Mouse (Mus musculus) megakaryocyte-erythroid progenitor cell, adult 5-6 weeks (primary cell): ENCODE data around the gene Creld1. TPM values are rescaled to one million over a fixed set of nuclear protein-coding genes. Genes with fewer than 3 reads are reported as not detected.

Source experiments
- ATAC-seq: replicated peaks from 2 replicates; pipeline ENCODE4 v1.8.0; 2016; ENCODE audit warnings: mild to moderate bottlenecking, inconsistent platforms; ENCODE audit not compliant: severe bottlenecking, poor library complexity, low FRiP score, low TSS enrichment
- total RNA-seq, 2 experiments: library from RNA; stranded (forward) in 1 of 2; stranded (reverse) in 1 of 2; fragments of 200-1000, 215-1000 nt in 1 of 2; fragments of >200 nt in 1 of 2; fragmentation: Nextera tagmentation in 1 of 2; gene quantifications; 2 replicates each; pipeline ENCODE4 v1.2.3; 2014 to 2017

The Creld1 gene
- total RNA-seq, 2 experiments from 2014 or later, result 1.6 to 8.0 TPM

DNA sequence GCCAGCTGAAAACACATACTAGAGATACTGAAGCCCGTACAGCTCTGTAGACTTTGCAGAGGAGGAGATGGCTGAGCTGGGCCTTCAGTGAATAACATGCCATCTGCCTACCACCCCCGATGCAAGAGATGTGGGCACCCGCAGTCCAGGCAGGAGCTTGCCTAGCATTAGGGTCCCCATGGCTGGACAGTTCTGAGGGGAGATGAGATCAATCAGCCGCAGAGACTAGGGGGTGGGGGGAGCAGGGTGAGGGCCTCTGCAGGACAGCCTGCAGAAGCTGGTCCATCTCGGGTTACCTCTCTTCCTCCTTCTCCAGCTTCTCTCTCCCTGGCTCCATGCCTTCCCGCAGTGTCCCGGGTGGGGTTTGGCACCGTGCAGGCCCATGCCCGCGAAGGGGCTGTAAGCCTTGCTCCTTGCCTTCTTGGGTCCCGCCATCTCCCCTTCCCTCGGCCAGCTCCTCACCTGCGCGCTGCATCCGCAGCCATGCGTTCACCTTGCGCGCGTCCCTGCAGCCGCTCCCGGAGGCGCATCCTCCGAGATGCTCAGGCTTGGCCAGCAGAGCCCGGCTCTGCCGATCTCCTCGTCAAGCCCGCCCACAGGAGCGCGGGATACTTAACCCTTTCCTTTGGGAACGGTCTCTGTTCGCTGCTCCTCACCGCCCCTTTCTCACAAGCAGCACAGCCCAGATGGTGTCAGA is 18.4 kb downstream of the Creld1 start, which contains the start of gene Prrt3:
Prrt3 (minus strand) TSS at position 544 of the 697 bp plus-strand sequence.
- ATAC-seq, result no peak

DNA sequence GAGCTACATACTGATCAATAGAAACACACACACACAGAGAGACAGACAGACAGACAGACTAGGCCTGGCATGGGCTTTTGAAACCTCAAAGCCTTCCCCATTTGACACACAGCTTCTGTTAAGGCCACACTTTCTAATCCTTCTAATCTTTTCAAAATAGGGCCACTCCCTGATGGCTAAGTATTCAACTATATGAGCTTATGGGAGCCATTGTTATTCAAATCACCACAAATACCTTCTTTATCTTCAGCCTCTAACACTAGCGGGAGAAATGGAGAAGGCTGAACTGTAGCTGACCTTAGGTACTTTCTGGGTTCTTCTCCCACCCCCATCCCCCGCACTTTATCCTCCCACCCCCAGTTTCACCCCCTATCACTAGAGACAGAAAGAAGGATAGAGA is 19.7 kb downstream of the Creld1 start:
- no peak for ATAC-seq

DNA sequence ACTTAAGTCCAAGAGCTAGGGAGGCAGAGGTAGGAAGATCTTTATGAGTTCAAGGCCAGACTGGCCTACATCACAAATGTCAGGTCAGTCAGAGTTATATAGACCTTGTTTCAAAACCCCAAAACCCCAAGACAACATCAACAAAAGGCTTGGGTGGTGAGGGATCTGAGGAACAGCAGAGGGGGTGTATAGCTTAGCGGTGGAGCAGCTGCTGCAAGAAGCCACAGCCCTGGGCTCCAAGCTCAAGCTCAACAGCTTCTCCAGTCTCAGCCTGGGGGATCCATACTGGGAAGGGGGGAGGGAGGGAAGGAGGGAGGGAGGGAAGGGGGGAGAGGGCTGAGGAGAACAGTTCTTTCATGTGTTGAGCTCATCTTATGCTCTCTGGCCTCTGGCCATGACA is 22.6 kb downstream of the Creld1 start:
- no peak for ATAC-seq

DNA sequence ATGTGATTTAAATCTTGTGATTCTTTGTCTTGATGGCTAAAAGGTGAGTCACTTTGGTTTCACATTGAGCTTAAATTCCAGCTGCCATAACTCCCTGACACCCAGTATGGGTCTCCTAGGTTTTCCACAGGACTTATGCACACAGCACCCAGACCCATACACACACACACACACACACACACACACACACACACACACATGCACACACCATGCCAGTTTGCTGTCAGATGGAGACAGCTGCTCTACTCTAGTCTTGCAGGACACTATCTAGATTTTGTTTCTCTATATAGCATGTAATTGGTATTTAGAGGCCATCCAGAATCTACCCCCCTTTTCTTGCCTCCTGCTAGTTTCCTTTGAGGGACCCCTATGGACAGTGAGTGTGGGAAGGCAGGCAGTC is 24.0 kb downstream of the Creld1 start:
- no peak for ATAC-seq

DNA sequence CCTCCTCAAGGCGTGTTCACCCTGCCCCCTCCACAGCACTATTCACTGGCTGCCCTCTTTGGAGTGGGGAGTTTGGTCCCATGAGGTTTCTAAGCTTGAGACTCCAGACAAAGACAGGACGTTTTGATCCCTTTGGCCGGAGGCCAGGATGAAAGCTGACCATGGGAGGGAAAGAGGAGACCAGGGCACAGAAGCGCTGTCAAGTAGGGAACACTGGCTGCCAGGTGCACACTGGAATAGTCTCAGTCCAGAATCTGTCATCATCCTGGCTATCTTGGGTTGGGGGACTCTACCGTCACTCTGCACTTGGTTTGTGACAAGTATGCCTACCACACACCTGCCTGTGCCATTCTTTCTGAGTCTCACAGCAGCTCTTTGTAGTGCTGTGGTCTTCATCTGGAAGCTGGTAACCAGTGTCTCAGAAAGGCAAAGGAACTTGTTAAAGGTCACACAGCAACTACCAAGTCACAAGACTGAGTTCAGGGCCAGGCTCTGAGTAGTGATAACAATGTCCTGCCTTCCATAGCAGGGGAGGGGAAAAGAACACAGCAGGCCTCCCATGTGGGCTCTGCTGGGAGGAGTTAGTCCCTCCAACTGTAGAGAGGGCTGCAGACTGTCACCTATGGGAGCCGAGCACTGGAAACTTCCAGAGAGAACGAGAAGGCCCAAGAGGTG is 25.3 kb downstream of the Creld1 start:
- ATAC-seq, result peak; percentile 77

DNA sequence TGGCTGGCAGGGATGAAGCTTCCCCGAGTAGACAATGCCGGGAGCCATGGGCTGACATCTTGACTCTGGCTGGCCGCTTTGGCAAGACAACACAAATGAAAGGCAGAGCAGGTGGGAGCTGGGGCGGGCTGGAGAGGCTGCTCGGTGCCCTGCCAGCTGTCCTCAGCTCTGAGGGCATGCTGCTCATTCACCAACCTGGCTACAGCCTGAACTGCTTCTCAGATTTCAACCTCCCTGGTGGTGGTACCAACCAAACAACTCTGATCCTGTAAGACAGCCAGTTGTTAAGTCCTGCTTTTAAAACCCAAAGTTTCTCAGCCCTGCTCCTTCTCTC is 25.8 kb downstream of the Creld1 start:
- 0 out of 2 replicates have a peak, but pooled peaks have one; percentile 4 for ATAC-seq

DNA sequence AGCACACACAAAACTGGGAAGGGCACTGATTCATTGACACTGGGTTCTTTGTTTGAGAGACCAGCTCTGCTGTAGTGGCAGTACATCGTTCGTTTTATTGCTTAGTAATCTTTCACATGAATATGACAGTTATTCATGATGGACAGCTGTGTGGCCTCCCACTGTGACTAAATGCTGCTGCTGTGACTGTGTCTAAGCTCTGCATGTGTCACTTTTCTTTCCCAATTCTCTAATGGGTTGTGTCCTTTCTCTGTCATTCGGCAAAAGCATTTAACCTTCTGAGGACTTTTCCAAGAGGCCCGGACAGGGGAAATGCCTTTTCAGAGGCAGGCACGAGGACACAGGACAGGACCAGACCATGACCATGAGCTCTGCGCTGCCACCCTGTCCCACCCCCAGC is 30.8 kb downstream of the Creld1 start:
- no peak for ATAC-seq

DNA sequence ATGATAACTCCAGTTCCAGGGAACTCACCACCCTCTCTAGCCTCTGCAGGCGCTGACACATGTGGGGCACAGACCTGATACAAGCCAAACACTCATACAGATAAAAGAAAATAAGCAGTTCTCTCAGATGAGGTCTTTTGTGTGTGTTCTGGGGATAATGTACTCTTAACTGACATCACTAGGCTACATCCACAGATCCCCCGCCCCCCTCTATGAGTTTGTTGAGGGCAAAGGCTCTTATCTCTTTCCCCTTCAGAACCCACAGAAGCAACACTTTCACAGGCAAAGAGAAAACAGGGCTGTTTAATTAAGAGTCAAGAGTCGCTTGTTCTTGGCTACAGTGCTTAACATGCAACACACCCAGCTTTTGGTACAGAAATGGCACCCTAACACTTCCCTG is 31.5 kb downstream of the Creld1 start:
- ATAC-seq, result peak; percentile 75

DNA sequence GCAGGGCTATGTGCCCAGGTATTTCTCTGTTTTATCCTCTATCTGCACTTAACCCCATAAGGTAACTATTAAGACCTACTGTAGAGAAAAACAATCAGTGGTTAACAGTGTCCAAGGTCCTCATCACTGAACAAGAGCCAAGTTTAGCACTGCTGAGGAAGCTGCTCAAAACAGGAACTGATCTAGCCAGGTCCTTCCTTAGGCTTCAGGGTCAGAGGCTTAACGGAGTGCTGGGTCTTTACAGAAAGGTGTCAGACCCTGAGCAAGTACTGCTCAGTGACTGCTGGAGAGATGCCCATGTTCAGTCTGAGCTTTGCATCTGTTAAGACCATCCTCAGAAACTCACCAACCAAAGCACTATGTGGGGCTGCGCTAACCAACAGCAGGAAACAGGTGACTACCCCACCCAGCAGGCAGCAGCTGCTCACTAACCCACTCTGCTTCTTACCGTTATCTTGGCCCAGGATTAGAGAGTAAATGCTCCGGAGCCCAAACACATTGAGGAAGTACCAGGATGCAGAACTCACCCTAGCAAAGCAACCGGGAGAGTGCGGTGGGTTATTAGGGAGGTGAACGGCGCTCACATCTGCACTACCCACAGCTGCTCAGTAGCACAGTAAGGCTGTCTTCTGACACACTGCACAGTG is 34.5 kb downstream of the Creld1 start:
- ATAC-seq, result peak; percentile 52

DNA sequence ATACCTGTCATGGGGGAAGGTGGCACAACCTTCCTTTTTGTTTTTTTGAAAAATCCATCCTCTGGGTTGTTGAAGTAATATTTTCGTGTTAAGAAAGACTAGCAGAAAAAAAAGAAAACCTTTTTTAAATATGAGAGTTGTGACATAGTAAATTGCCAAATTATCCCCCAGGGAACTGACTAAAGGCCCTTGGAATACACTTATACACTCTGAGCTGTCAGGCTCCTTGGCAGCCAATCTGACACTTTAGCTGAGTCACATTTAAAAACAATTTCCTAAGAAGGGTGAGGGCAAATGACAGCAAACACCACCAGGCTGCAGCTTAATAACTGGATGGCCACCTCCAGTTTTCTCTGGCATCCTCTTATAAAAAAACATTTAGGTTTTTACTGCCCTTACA is 39.2 kb downstream of the Creld1 start:
- ATAC-seq, result no peak

DNA sequence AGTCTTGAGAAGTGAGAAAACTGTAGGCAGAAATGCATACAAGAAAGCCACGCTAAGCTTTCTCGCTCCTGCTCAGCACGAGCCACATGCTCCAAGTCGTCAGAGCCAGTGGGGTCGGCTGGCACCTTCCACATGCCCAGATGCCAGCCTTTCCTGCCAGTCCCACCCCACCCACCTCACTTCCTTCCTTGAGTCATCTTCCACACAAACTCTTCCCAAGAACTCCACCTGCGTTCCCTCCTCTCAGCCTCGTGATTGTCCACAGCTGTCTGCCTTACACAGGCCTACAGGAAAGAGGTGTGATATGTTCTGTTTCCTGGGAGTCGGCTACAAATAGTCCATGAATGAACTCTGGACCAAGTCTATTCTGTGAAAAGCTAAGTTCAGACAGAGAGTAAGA is 40.3 kb downstream of the Creld1 start:
- ATAC-seq, result no peak

DNA sequence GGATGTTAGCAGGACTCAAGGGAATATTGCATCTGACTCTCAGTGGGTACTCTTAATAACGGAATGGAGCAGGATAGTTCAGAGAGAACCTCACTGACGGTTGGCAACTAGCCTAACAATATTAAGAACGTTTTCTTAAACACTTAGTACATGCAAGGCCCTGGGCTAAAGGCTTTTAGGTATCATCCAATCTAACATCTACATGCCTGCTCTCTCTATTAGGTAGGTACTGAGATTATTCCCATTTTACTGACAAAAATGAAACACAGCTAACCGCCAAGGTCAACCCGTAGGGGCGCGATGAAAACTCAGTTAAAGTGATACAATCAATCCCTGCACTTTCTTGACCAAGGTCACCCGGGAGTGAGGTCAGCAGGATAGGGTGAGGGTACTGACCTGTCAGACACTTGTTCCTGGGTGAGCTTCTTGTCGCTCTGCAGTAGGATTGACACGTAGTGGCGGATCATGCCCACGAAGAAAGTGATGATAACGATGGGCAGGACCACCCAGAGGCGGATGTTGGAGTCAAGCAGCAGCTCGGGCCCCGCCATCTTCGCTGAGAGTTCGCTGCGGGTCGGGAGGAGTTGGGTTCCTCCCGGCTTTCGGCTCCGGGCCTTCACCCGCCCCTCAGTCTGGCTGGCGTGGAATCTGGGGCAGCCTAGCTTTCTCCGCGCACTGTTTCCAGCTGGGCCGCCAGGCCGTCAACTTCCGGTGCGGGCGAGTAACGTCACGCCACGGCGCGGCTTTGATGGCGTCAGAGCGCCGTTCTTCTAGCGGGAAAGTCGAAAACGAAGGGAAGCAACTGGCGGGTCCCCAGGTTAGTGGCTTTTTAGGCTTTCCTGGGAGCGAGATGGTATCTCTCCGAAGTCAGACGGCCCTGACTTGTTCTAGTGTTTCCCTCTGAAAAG is 48.1 kb downstream of the Creld1 start, which contains the start of the genes Emc3 and Fancd2:
Emc3 (minus strand) TSS at position 721 of the 908 bp plus-strand sequence.
Fancd2 (plus strand) TSS at position 751 of the 908 bp plus-strand sequence.
- peak; percentile 87 for ATAC-seq

DNA sequence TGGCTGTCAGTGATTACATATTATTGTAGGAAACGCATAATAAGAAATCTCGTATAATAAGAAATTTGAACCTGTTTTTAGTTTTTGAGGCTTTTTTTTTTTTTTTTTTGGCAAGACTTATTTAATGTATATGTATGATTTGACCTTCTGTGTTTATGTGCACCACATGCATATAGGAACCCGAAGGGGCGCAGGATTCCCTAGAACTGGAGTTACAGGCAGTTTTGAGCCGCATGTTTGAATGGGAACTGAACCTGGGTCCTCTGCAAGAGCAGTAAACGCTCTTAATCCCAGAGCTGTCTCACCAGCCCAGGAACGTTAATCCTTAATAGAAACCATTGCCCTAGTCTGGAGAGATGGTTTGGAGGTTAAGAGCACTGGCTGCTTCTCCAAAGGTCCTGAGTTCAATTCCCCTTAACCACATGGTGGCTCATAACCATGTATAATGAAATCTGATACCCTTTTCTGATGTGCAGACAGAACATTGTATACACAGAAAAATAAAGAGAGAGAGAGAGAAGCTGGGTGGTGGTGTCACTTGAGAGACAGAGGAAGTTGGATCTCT is 48.8 kb downstream of the Creld1 start:
- no peak for ATAC-seq

DNA sequence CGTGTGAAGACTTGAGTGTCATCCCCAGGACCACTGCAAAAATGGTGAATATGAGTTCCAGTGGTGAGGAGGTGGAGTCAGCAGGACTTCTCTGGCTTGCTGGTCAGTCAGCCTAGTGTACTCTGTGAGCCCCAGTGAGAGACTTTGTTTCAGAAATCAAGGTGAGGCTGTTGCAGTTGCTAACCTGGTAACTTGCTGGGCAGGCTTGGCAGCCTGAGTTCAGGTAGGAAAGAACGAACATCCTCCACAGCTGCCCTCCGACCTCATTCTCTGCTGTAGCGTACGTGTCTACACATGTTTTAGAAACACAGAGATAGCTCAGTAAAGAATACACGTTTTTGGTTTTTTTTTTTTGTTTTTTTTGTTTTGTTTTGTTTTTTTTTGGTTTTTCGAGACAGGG is 51.8 kb downstream of the Creld1 start:
- no peak for ATAC-seq

DNA sequence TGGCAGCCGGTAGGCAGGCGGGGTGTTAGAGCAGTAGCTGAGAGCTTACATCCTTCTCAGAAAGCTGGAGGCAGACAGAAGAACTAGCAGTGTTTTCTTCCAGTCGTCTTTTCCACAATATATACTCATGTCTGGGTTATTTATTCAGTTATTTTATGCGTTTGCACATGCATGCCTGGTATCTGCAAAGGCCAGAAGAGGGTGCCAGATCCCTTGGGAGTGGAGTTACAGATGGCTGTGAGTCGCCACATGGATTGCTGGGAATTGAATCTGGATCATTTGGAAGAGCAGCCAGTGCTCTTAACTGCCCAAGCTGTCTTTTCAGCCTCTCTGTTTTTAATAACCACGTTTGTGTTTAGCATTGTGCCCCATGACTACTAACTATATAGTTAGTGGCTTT is 58.5 kb downstream of the Creld1 start:
- ATAC-seq, result no peak

Other genes with a start within 250 kb of the Creld1 start
- 17.0 and 26.6 TPM in 2 replicates for gene Mtmr14, start 245.5 kb upstream of the Creld1 start, total RNA-seq (2014; fragmentation: Nextera tagmentation)
- gene Mtmr14, start 245.5 kb upstream of the Creld1 start, total RNA-seq (2017), result 13.8 and 21.8 TPM in 2 replicates
- gene Cpne9, start 201.0 kb upstream of the Creld1 start, total RNA-seq (2014; fragmentation: Nextera tagmentation), result 0.74 and 0.99 TPM in 2 replicates
- 0.42 TPM in 1 of 2 replicates, not detected in the other for gene Cpne9, start 201.0 kb upstream of the Creld1 start, total RNA-seq (2017)
- 45.0 and 53.5 TPM in 2 replicates for gene Brpf1, start 176.2 kb upstream of the Creld1 start, total RNA-seq (2014; fragmentation: Nextera tagmentation)
- gene Brpf1, start 176.2 kb upstream of the Creld1 start, total RNA-seq (2017), result 20.3 and 22.0 TPM in 2 replicates
- 9.9 and 23.7 TPM in 2 replicates for gene Ogg1, start 156.3 kb upstream of the Creld1 start, total RNA-seq (2014; fragmentation: Nextera tagmentation)
- gene Ogg1, start 156.3 kb upstream of the Creld1 start, total RNA-seq (2017), result 3.8 and 9.4 TPM in 2 replicates
- gene Camk1, start 139.3 kb upstream of the Creld1 start, total RNA-seq (2014; fragmentation: Nextera tagmentation), result 1.2 and 2.2 TPM in 2 replicates
- gene Camk1, start 139.3 kb upstream of the Creld1 start, total RNA-seq (2017), result 2.9 and 17.8 TPM in 2 replicates
- gene Tada3, start 105.4 kb upstream of the Creld1 start, total RNA-seq (2014; fragmentation: Nextera tagmentation), result 23.5 and 40.8 TPM in 2 replicates
- 19.8 and 20.3 TPM in 2 replicates for gene Tada3, start 105.4 kb upstream of the Creld1 start, total RNA-seq (2017)
- gene Arpc4, start 105.2 kb upstream of the Creld1 start, total RNA-seq (2014; fragmentation: Nextera tagmentation), result 128 and 162 TPM in 2 replicates
- 137 and 152 TPM in 2 replicates for gene Arpc4, start 105.2 kb upstream of the Creld1 start, total RNA-seq (2017)
- 2.1 and 7.9 TPM in 2 replicates for gene Ttll3, start 94.0 kb upstream of the Creld1 start, total RNA-seq (2014; fragmentation: Nextera tagmentation)
- gene Ttll3, start 94.0 kb upstream of the Creld1 start, total RNA-seq (2017), result 0.50 and 0.80 TPM in 2 replicates
- 13.5 and 14.5 TPM in 2 replicates for gene Rpusd3, start 64.0 kb upstream of the Creld1 start, total RNA-seq (2014; fragmentation: Nextera tagmentation)
- gene Rpusd3, start 64.0 kb upstream of the Creld1 start, total RNA-seq (2017), result 16.8 and 25.1 TPM in 2 replicates
- gene Cidec, start 47.5 kb upstream of the Creld1 start, total RNA-seq (2014; fragmentation: Nextera tagmentation), result not detected in 2 replicates
- not detected in 2 replicates for gene Cidec, start 47.5 kb upstream of the Creld1 start, total RNA-seq (2017)
- gene Jagn1, start 40.7 kb upstream of the Creld1 start, total RNA-seq (2014; fragmentation: Nextera tagmentation), result 44.8 and 53.4 TPM in 2 replicates
- gene Jagn1, start 40.7 kb upstream of the Creld1 start, total RNA-seq (2017), result 29.4 and 50.3 TPM in 2 replicates
- 0.45 TPM in 1 of 2 replicates, not detected in the other for gene Il17re, start 24.8 kb upstream of the Creld1 start, total RNA-seq (2014; fragmentation: Nextera tagmentation)
- not detected in 2 replicates for gene Il17re, start 24.8 kb upstream of the Creld1 start, total RNA-seq (2017)
- not detected in 2 replicates for gene Il17rc, start 11.9 kb upstream of the Creld1 start, total RNA-seq (2014; fragmentation: Nextera tagmentation)
- gene Il17rc, start 11.9 kb upstream of the Creld1 start, total RNA-seq (2017), result not detected in 2 replicates
- 0.37 TPM in 1 of 2 replicates, not detected in the other for gene Prrt3, start 18.6 kb downstream of the Creld1 start, total RNA-seq (2014; fragmentation: Nextera tagmentation)
- not detected in 2 replicates for gene Prrt3, start 18.6 kb downstream of the Creld1 start, total RNA-seq (2017)
- gene Emc3, start 48.4 kb downstream of the Creld1 start, total RNA-seq (2014; fragmentation: Nextera tagmentation), result 49.4 and 61.7 TPM in 2 replicates
- gene Emc3, start 48.4 kb downstream of the Creld1 start, total RNA-seq (2017), result 28.3 and 43.9 TPM in 2 replicates
- 35.7 and 47.0 TPM in 2 replicates for gene Fancd2, start 48.4 kb downstream of the Creld1 start, total RNA-seq (2014; fragmentation: Nextera tagmentation)
- 31.3 and 43.7 TPM in 2 replicates for gene Fancd2, start 48.4 kb downstream of the Creld1 start, total RNA-seq (2017)
- 0.37 TPM in 1 of 2 replicates, not detected in the other for gene Fancd2os, start 117.4 kb downstream of the Creld1 start, total RNA-seq (2014; fragmentation: Nextera tagmentation)
- gene Fancd2os, start 117.4 kb downstream of the Creld1 start, total RNA-seq (2017), result not detected in 2 replicates
- 136 and 142 TPM in 2 replicates for gene Brk1, start 121.5 kb downstream of the Creld1 start, total RNA-seq (2014; fragmentation: Nextera tagmentation)
- 68.2 and 68.8 TPM in 2 replicates for gene Brk1, start 121.5 kb downstream of the Creld1 start, total RNA-seq (2017)
- gene Vhl, start 140.7 kb downstream of the Creld1 start, total RNA-seq (2014; fragmentation: Nextera tagmentation), result 12.5 and 15.2 TPM in 2 replicates
- 7.8 and 8.6 TPM in 2 replicates for gene Vhl, start 140.7 kb downstream of the Creld1 start, total RNA-seq (2017)
- gene Irak2, start 155.2 kb downstream of the Creld1 start, total RNA-seq (2014; fragmentation: Nextera tagmentation), result 18.6 and 21.6 TPM in 2 replicates
- gene Irak2, start 155.2 kb downstream of the Creld1 start, total RNA-seq (2017), result 30.4 and 37.3 TPM in 2 replicates
- 48.5 and 69.9 TPM in 2 replicates for gene Tatdn2, start 213.8 kb downstream of the Creld1 start, total RNA-seq (2014; fragmentation: Nextera tagmentation)
- gene Tatdn2, start 213.8 kb downstream of the Creld1 start, total RNA-seq (2017), result 152 and 155 TPM in 2 replicates
- not detected in 2 replicates for gene Ghrl, start 236.6 kb downstream of the Creld1 start, total RNA-seq (2014; fragmentation: Nextera tagmentation)
- not detected in 2 replicates for gene Ghrl, start 236.6 kb downstream of the Creld1 start, total RNA-seq (2017)